Comparison of ENCODE assay signal across 11 mouse cellular contexts in genomic region chr16:13193663-13194071, GRCm38 (mm10).
DNase-seq lines count a peak whose midpoint lies in the region; ATAC-seq and TF ChIP-seq lines count a peak whose summit lies in the region.
"Had no signal": no experiment of that assay in that cellular context is flagged by ENCODE, and none has a peak within 500 bp of the region (broad histone marks: within the 10 kb centered on the region; RNA-seq: fewer than 3 reads in every experiment).

No protein-coding gene starts in this region.

- intact Hi-C loops in left cerebral cortex, postnatal 4 days (cut with DNase I) = no loop called here
- intact Hi-C loops in heart, adult 2 months (cut with DNase I) = loop anchor here (2.0 kb wide), 2 partner anchors 23 to 65 kb away; no protein-coding TSS in a partner anchor

- no peak for TF ChIP-seq CTCF in heart, adult 2 months (IDR thresholded peaks at IDR 0.05)

- H3K27me3 ChIP-seq in heart, adult 2 months (ENCODE audit: control insufficient read depth, insufficient read depth, low read length) = no peaks in the 10 kb centered on the region
- no peaks in the 10 kb centered on the region for H3K27me3 ChIP-seq in limb, embryonic 10.5 days (ENCODE audit: low read depth, poor library complexity, severe bottlenecking)
- no peaks in the 10 kb centered on the region for H3K27me3 ChIP-seq in neural tube, embryonic 15.5 days (replicated peaks)
- H3K27me3 ChIP-seq: CH12.LX; lung, embryonic 15.5 days had no signal

- peak overlapping the region; percentile 88 for H3K27ac ChIP-seq in heart, adult 2 months
- H3K27ac ChIP-seq in limb, embryonic 10.5 days = no peak overlapping the region
- no peak overlapping the region for H3K27ac ChIP-seq in neural tube, embryonic 15.5 days (replicated peaks)
- H3K27ac ChIP-seq: lung, embryonic 15.5 days had no signal

- H3K9ac ChIP-seq in heart, adult 2 months (ENCODE audit: low read depth, low read length) = no peak overlapping the region
- H3K9ac ChIP-seq in neural tube, embryonic 15.5 days (replicated peaks) = no peak overlapping the region
- H3K9ac ChIP-seq: lung, embryonic 15.5 days had no signal

- peak; percentile 78 for TF ChIP-seq EP300 in heart, adult 2 months (IDR thresholded peaks at IDR 0.05; ENCODE audit: insufficient read depth, low read depth, low read length)

- 16% methylated on average over 4 of the region's 4 CpGs for WGBS in heart, adult 2 months
- 83% methylated on average over 4 of the region's 4 CpGs for WGBS in limb, embryonic 10.5 days
- WGBS in neural tube, embryonic 15.5 days = 79% methylated on average over 4 of the region's 4 CpGs

- no peak overlapping the region for H3K4me3 ChIP-seq in heart, adult 2 months
- H3K4me3 ChIP-seq in limb, embryonic 10.5 days = no peak overlapping the region
- no peak overlapping the region for H3K4me3 ChIP-seq in neural tube, embryonic 15.5 days (replicated peaks)
- H3K4me3 ChIP-seq: lung, embryonic 15.5 days had no signal

- ATAC-seq in neural tube, embryonic 15.5 days (ENCODE audit: low FRiP score) = no peak

- H3K36me3 ChIP-seq in heart, adult 2 months (ENCODE audit: control insufficient read depth, insufficient read depth, low read length) = peaks cover 16% of the 10 kb centered on the region
- no peaks in the 10 kb centered on the region for H3K36me3 ChIP-seq in limb, embryonic 10.5 days
- no peaks in the 10 kb centered on the region for H3K36me3 ChIP-seq in neural tube, embryonic 15.5 days
- H3K36me3 ChIP-seq: lung, embryonic 15.5 days had no signal

- H3K79me2 ChIP-seq in heart, adult 2 months (replicated peaks; ENCODE audit: control insufficient read depth, insufficient read depth, low read length) = no peaks in the 10 kb centered on the region

- no peak overlapping the region for H3K4me2 ChIP-seq in neural tube, embryonic 15.5 days
- H3K4me2 ChIP-seq: lung, embryonic 15.5 days had no signal

- no peak for TF ChIP-seq POLR2A in heart, adult 2 months (IDR thresholded peaks at IDR 0.05; ENCODE audit: insufficient read depth, low read depth, low read length)

- H3K4me1 ChIP-seq in heart, adult 2 months (ENCODE audit: control insufficient read depth, insufficient read depth, low read length) = peaks cover 35% of the 10 kb centered on the region
- H3K4me1 ChIP-seq in limb, embryonic 10.5 days = peaks cover 7% of the 10 kb centered on the region; the same call in 1 of the 2 replicates
- H3K4me1 ChIP-seq in neural tube, embryonic 15.5 days = peaks cover 12% of the 10 kb centered on the region

- peak; percentile 56 for DNase-seq in left cerebral cortex, adult 11 months (ENCODE audit: low spot score)
- no peak for DNase-seq in left cerebral cortex, postnatal 4 days
- peak; percentile 41 to 65 for DNase-seq in heart, adult 2 months
- peak; percentile 88 for DNase-seq in layer of hippocampus, adult 9-11 months
- DNase-seq in right cerebral cortex, postnatal 25 days = peak; percentile 51
- no peak for DNase-seq in limb, embryonic 10.5 days (ENCODE audit: low spot score)
- DNase-seq in urinary bladder, adult 18-20 months (ENCODE audit: low spot score in 2 of 2) = no peak
- DNase-seq: cerebellum, postnatal 25 days had no signal

- H3K9me3 ChIP-seq in limb, embryonic 10.5 days (replicated peaks) = no peaks in the 10 kb centered on the region
- no peaks in the 10 kb centered on the region for H3K9me3 ChIP-seq in neural tube, embryonic 15.5 days (replicated peaks)
- H3K9me3 ChIP-seq: lung, embryonic 15.5 days had no signal

Comparison
In these comparisons a context has a peak if more than half of its experiments do, and no peak if none do; other contexts are left out.
1. DNase-seq: peak in left cerebral cortex, adult 11 months (single experiment), heart, adult 2 months (2 of 2), layer of hippocampus, adult 9-11 months (single experiment) and right cerebral cortex, postnatal 25 days (single experiment); none in left cerebral cortex, postnatal 4 days (single experiment), limb, embryonic 10.5 days (single experiment) and urinary bladder, adult 18-20 months (0 of 2).